Mouse (Mus musculus) splenic B cell, adult 2 months (primary cell): ENCODE measurements around the gene Mus81.

ENCODE experiments used
- DNase-seq: peaks from one replicate; pipeline ENCODE4 v3.0.0-alpha.2; 2011; ENCODE audit warnings: low read depth, low spot score
- H3K27me3 ChIP-seq: 2 replicates; pipeline ENCODE4 v1.6.1; 2012; ENCODE audit warnings: mild to moderate bottlenecking, low read length, moderate library complexity, mixed read lengths; ENCODE audit not compliant: control insufficient read depth, poor library complexity, insufficient read depth, severe bottlenecking
- H3K36me3 ChIP-seq: 2 replicates; pipeline ENCODE4 v1.6.1; 2012; ENCODE audit warnings: mild to moderate bottlenecking, low read length, moderate library complexity, mixed read lengths; ENCODE audit not compliant: control insufficient read depth, poor library complexity, insufficient read depth, severe bottlenecking

Mus81 gene

DNA sequence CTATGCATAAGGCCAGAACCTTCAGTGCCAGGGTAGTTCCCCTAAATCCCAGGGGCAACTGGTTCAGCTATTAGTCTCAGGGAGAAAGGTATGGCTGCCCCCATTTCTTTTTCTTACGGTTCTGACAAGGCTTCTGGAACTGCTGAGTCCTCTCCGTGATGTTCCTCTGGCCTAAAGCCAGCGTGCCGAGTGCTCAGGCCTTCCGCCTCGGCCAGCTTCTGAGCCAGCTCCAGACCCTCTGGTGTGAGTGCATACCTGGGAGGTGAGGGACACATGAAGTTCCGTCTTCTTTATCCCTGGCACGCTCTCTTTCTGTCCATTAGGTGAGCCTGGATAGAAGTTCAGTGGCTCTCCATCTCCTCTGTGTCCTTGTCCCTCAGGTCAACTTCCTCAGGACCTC, 2.8 kb downstream of the Mus81 start:
- Histone ChIP-seq H3K27me3 (no peaks in the 10 kb centered on the region), H3K36me3 (peaks cover 3% of the 10 kb centered on the region; the same call in 1 of the 2 replicates)
- no peak for DNase-seq

DNA sequence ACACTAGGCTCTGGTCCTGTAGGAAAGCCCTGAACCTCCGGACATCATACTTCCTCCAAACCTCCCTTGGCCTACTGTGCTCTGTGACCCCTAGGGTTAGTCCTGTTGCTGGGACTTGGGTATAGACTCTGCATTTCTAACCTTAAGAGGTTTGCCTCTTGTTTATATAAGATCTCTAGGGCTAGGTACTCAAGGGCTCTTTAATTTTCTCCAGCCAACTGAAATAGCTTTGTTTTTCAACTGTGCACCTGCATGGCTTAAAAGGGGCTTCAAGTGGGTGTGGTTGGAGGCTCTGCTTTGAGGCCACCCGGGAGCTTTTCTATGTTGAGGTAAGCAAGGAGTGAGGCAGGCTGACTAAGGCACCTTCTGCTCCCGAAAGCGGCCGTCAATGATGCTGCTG, 3.7 kb downstream of the Mus81 start:
- Histone ChIP-seq H3K27me3 (no peaks in the 10 kb centered on the region), H3K36me3 (peaks cover 3% of the 10 kb centered on the region; the same call in 1 of the 2 replicates)
- DNase-seq, result no peak

DNA sequence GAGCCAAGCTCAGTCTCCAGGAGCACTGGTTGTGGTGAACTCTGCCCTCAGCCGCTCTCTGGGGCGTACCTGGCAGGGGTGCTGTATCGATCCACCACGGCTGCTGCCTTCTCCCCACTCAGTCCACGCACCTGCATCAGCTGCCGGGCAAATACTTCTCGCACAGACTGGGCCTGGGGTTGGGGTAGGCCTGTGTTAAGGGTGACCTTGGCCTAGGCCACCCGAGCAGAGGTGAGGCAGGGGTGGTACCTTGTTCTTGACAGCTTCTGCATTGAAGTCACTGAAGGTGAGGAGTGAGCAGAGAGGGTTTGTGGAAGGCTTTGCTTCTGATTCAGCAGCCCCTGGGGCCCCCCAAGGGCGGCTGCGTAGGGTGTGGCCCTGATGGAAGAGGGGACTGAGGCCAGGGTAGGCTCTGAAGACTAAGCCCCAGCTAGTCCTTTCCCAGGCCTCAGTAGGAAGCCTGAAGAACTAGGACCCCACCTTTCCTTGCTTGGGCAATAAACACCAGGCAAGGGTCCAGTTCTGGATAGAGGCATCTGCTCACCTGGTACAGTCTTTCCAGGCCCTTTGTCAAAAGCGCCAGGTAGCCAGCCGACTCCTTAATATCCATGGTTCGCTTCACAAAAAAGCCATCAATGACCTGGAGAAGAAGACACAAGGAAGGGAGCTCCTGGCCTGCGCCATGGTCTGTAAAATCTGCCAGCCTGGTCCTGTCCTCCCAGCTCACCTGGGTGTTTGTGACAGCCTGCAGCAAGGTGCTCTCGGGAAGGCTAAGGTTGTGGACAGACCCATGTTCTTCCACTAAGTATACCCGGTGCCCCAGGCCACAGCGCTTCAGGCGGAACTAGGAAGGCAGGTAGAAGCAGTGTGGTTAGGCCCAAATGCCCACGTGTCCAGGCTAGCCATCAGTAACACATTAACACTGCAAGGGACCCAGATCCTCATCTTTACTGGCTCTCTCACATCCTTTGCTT, 4.5 kb downstream of the Mus81 start:
- DNase-seq, result no peak
- H3K27me3 ChIP-seq, result no peaks in the 10 kb centered on the region

DNA sequence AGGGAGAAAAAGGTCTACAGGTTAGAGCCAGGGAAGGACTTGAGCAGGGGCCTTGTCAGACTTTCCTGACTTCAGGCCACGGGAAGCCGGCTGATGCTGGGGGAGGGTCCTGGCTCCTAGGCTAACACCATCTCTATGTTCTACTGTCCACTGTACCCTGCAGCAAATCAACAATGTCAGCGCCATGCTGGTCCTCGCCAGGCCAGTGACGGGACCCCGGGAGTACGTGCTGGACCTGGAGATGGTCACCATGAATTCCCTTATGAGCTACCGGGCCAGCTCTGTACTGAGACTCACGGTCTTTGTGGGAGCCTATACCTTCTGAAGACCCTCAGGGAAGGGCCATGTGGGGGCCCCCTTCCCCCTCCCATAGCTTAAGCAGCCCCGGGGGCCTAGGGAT, 6.8 kb downstream of the Mus81 start:
- Histone ChIP-seq H3K36me3 (peaks cover 3% of the 10 kb centered on the region; the same call in 1 of the 2 replicates), H3K27me3 (no peaks in the 10 kb centered on the region)
- no peak for DNase-seq

More for the DNA sequence above, 4.5 kb downstream of the Mus81 start:
- peaks cover 3% of the 10 kb centered on the region; the same call in 1 of the 2 replicates for H3K36me3 ChIP-seq

DNA sequence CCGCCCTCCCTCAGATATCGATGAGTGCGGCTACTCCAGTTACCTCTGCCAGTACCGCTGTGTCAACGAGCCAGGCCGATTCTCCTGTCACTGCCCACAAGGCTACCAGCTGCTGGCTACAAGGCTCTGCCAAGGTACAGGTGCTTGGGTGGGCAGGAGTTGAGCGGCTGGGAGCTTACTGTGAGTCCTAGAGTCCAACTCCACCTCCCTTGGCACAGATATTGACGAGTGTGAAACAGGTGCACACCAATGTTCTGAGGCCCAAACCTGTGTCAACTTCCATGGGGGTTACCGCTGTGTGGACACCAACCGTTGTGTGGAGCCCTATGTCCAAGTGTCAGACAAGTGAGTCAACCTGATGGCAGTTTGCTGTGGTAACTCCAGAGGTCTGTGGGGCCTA, 8.2 kb downstream of the Mus81 start:
- no peaks in the 10 kb centered on the region for H3K27me3 ChIP-seq
- peaks cover 3% of the 10 kb centered on the region; the same call in 1 of the 2 replicates for H3K36me3 ChIP-seq
- DNase-seq, result no peak

DNA sequence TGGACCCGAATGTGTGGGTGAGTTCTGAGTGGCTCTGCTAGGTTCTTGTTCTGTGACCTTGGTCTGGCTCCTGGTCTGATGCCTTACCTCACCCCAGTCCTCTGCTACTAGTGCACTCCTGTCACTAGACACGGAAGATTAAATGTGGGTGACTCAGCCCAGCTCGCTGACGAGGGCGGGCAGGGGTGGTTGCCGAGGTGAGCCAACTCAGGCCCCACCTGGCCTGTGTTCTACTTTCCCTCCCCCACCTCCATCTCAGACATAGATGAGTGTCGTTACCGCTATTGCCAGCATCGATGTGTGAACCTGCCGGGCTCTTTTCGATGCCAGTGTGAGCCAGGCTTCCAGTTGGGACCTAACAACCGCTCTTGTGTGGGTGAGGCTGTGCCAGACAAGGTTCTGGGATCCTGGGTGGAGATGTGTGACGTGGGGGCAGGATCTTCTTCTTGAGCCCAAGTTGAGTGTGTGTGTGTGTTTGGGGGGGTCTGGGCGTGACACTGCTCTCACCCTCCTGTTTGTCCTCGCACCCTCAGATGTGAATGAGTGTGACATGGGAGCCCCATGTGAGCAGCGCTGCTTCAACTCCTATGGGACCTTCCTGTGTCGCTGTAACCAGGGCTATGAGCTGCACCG, 10.4 kb downstream of the Mus81 start:
- no peaks in the 10 kb centered on the region; the same call in 1 of the 2 replicates for H3K27me3 ChIP-seq
- DNase-seq, result no peak
- no peaks in the 10 kb centered on the region for H3K36me3 ChIP-seq

DNA sequence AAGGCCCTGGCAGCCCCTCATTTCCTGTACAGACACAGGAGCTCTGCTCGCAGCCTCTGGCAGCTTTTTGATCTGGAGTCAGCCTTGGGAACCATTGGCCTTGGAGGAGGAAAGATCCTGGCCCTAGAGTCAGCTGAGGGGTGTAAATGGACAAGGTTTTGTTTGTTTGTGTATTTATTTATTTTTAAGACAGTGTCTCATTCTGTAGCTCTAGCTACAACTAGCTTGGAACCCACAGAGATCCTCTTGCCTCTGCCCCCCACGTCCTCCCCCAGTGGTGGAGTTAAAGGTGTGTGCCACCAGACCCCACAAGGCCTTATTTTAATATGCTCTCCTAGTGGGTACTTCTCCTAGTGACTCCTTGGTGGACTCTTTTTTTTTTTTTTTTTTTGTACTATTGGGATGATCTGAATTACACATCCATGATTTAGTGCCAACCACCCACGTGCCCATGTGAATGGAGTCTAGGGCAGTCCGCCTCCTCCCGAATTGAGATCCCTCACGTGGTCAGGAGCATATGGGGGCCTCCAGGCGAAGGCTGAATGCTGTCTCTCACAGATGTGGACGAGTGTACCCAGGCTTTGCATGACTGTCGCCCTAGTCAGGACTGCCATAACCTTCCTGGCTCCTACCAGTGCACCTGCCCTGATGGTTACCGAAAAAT, 11.1 kb downstream of the Mus81 start:
- Histone ChIP-seq H3K36me3 (no peaks in the 10 kb centered on the region), H3K27me3 (no peaks in the 10 kb centered on the region; the same call in 1 of the 2 replicates)
- DNase-seq, result no peak

DNA sequence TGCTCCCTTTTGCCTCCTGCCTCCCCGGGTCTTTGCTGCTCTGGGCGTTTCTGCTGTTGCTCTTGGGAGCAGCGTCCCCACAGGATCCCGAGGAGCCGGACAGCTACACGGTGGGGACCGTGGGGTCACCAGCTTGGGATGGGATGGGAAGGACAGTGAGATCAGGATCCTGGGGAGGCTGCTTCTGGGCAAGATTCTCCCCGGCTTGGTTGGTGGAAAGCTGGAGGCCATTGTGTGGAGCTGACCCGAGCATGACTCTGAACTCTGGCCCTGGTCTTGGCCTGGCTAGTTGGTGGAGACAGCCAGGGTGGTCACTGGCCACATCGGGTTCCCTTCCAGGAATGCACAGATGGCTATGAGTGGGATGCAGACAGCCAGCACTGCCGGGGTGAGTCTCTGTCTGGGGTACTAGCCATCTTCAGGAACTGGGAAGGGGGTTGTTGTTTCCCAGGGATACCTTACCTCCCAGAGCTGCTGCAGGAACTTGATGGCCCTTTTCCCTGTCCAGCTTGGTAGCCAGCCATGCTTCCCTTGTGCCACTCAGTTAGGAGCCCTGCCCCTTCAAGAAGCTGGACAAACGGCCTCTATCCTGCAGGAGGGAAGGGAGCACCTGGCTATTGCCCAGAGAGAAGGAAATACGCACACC, 13.0 kb downstream of the Mus81 start:
- no peaks in the 10 kb centered on the region for H3K36me3 ChIP-seq
- DNase-seq, result no peak

DNA sequence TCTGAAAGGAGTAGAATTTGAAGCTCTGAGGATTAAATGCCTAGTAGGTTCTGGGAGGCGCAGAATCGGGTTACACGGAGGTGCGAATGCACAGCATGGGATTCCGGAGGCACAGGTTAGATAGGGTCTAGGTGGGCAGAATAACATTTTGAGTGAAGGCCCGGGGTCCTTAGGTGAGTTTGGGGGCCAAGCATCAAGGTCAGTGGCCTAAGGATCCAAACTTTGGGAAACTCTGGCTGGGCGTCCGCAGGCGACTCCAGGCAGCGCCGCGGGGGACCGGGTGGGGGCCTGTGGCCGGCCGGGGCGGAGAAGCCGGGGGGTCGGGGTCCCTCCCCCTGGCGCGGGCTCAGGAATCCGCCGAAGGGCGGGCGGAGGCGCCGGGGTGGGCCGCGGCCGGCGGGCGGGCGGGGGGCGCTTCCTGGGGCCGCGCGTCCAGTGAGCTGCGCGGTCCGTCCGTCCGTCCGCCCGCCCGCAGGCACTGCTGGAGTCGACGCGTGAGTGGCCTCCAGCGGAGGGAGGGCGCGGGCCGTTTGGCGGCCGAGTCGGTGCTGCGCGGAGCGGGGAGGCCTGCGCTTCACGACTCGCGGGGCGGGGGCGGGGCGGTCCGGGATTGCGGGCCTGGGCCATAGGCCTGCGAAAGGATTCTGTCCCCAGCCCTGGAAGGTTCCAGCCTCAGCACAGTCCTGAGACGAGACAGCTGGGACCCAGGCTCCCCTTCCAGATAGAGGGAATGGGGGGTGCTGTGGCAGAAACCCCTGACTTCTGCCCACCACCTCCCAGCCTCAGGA, 13.7 kb downstream of the Mus81 start:
- DNase-seq, result no peak
- H3K27me3 ChIP-seq, result no peaks in the 10 kb centered on the region; the same call in 1 of the 2 replicates
- H3K36me3 ChIP-seq, result no peaks in the 10 kb centered on the region

More for the DNA sequence above, 13.0 kb downstream of the Mus81 start:
- H3K27me3 ChIP-seq, result no peaks in the 10 kb centered on the region; the same call in 1 of the 2 replicates

DNA sequence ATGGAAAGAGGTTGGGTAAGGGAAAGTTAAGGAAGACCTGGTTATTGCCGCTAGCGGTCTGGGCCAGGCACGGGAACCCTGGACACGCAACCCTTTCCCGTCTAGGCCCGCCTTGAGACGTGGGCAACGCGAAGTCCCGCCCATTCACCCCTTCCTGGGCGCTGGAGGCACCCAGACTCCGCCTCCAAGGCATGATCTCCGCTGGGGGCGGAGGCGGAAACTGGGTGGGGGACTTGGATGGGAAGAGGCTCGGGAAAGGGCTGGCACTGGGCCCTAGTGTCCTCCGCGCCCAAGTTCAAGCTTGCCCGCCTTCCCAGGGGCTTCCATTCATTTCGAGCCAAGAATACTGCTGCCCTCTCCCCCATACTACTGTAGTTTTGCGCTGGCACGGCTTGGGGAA, 14.5 kb downstream of the Mus81 start, which contains the start of gene Efemp2:
Gene Efemp2, plus strand, starts transcription at position 235 of the 400 bp plus-strand sequence.
- no peak for DNase-seq
- Histone ChIP-seq H3K36me3 (no peaks in the 10 kb centered on the region), H3K27me3 (no peaks in the 10 kb centered on the region; the same call in 1 of the 2 replicates)

DNA sequence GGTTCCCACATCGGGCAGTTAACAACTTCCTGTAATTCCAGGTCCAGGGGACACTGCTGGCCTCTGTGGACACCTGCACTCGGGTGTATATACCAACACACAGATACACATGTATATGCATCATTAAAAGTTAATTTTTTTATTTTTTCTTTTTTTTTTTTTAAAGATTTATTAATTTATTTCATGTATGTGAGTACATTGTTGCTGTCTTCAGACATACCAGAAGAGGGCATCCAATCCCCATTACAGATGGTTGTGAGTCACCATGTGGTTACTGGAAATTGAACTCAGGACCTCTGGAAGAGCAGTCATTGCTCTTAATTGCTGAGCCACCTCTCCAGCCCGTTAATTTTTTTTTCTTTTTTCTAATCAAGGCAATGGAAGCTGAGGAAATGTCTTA, 15.3 kb downstream of the Mus81 start:
- Histone ChIP-seq H3K36me3 (no peaks in the 10 kb centered on the region), H3K27me3 (no peaks in the 10 kb centered on the region; the same call in 1 of the 2 replicates)
- peak; percentile 37 for DNase-seq

DNA sequence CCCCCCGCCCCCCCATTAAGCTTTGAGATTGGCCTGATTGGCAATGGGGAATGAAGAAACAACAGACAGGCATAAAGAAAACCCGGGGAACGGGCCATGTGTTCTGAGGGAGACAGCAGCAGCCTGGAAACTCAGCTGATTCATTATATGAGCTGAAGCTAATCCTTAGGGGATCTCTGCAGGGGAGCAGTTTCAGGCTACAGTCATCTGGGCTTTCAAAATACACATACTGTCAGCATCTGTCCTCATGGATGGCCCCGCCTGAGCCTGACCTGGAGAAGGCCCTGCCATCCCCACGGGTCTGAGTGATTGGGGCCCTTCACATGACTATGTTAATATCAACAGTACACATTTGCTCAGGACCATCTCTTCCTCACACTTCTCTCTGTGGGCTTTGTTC, 16.4 kb downstream of the Mus81 start:
- DNase-seq, result no peak
- Histone ChIP-seq H3K36me3 (no peaks in the 10 kb centered on the region), H3K27me3 (no peaks in the 10 kb centered on the region; the same call in 1 of the 2 replicates)

DNA sequence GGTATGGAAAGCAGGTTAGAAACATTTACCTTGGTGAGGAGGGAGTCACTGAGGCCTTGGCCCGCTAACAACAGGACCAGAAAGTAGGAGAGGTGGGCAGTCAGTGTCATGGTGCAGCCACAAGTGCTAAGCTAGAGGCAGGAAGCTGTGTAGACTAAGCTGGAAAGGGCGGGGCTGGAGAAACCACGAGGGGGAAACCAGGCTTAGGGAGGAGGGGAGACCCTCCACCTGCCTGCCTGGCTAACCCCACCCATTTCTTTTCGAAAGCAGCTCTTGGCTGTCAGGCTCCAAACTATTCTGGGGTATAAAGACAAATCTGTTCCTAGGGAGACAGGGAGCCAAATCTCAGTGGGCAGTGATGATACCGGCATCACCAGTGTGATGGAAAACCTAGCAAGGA, 19.8 kb downstream of the Mus81 start, which contains the start of gene Ctsw:
Gene Ctsw, minus strand, starts transcription at position 134 of the 400 bp plus-strand sequence.
- DNase-seq, result no peak
- no peaks in the 10 kb centered on the region for H3K27me3 ChIP-seq
- peaks cover 8% of the 10 kb centered on the region; the same call in 1 of the 2 replicates for H3K36me3 ChIP-seq
